Comparison of ENCODE assay signal across 9 mouse cellular contexts in the genomic region with DNA sequence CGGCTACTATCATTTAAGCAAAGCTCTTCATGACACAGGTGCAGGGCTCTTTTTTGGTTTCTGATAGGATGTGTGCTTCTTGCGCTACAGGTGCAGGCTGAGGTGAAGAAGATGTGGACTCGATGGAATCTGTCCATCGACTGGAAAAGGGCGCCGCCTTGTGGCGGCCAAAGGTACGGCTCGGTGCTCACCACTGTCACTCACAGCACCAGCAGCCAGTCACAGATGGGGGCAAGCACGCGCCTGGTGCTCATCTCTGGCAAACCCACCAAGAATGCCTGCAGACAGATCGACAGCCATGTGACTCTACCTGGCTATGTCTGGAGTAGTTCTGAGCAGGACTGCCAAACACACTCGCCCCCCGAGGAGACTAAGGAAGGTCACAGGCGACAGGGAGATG.
DNase-seq lines count a peak whose midpoint lies in the region; ATAC-seq and TF ChIP-seq lines count a peak whose summit lies in the region.
"Had no signal": no experiment of that assay in that cellular context is flagged by ENCODE, and none has a peak within 500 bp of the region (broad histone marks: within the 10 kb centered on the region; RNA-seq: fewer than 3 reads in every experiment).

No protein-coding gene starts in this region.

- H3K9ac ChIP-seq in intestine, postnatal 0 days (ENCODE audit: low read depth, low read length), result no peak overlapping the region
- H3K9ac ChIP-seq in intestine, embryonic 15.5 days, result no peak overlapping the region
- H3K9ac ChIP-seq: embryonic facial prominence, embryonic 15.5 days had no signal

- no peak overlapping the region for H3K27ac ChIP-seq in intestine, postnatal 0 days (ENCODE audit: low read depth, low read length)
- H3K27ac ChIP-seq in intestine, embryonic 15.5 days, result no peak overlapping the region
- H3K27ac ChIP-seq: embryonic facial prominence, embryonic 15.5 days had no signal

- no peaks in the 10 kb centered on the region for H3K4me1 ChIP-seq in intestine, postnatal 0 days (replicated peaks; ENCODE audit: control insufficient read depth, insufficient read depth, low read length)
- H3K4me1 ChIP-seq in intestine, embryonic 15.5 days (replicated peaks), result no peaks in the 10 kb centered on the region
- H3K4me1 ChIP-seq in G1E (ENCODE audit: insufficient read depth, low read depth, low read length), result peaks cover 2% of the 10 kb centered on the region; the same call in 1 of the 2 replicates
- H3K4me1 ChIP-seq: embryonic facial prominence, embryonic 15.5 days had no signal

- no peak overlapping the region for H3K4me2 ChIP-seq in intestine, postnatal 0 days (replicated peaks; ENCODE audit: low read depth)
- H3K4me2 ChIP-seq in intestine, embryonic 15.5 days (replicated peaks), result no peak overlapping the region
- H3K4me2 ChIP-seq: embryonic facial prominence, embryonic 15.5 days had no signal

- no peaks in the 10 kb centered on the region for H3K36me3 ChIP-seq in intestine, postnatal 0 days (ENCODE audit: control insufficient read depth, insufficient read depth)
- H3K36me3 ChIP-seq in intestine, embryonic 15.5 days, result no peaks in the 10 kb centered on the region
- no peaks in the 10 kb centered on the region for H3K36me3 ChIP-seq in G1E (replicated peaks)
- H3K36me3 ChIP-seq: embryonic facial prominence, embryonic 15.5 days had no signal

- peak; percentile 20 for DNase-seq in G1E (ENCODE audit: low spot score)
- peak; percentile 19 for DNase-seq in brain, embryonic 14.5 days (ENCODE audit: low read depth)
- DNase-seq in left cerebral cortex, postnatal 36 days (ENCODE audit: low spot score in 2 of 2), result peak; percentile 13 to 16
- peak; percentile 20 to 22 for DNase-seq in right cerebral cortex, adult 2 months (ENCODE audit: low spot score in 2 of 2)

- WGBS in intestine, postnatal 0 days, result 32% methylated on average over 15 of the region's 15 CpGs
- 35% methylated on average over 15 of the region's 15 CpGs for WGBS in intestine, embryonic 15.5 days

- TF ChIP-seq POLR2A in brain, embryonic 14.5 days (IDR thresholded peaks at IDR 0.05; ENCODE audit: borderline replicate concordance, extremely low read depth, insufficient read depth, insufficient read length, poor library complexity, severe bottlenecking), result no peak

- no peak overlapping the region for H3K4me3 ChIP-seq in intestine, postnatal 0 days (ENCODE audit: low read depth, low read length)
- no peak overlapping the region for H3K4me3 ChIP-seq in intestine, embryonic 15.5 days (replicated peaks)
- no peak overlapping the region for H3K4me3 ChIP-seq in G1E (ENCODE audit: low read depth, low read length)
- H3K4me3 ChIP-seq: embryonic facial prominence, embryonic 15.5 days had no signal

- H3K27me3 ChIP-seq in intestine, postnatal 0 days (replicated peaks; ENCODE audit: control insufficient read depth, insufficient read depth, low read length), result no peaks in the 10 kb centered on the region; the same call in 1 of the 2 replicates
- H3K27me3 ChIP-seq in intestine, embryonic 15.5 days (replicated peaks), result no peaks in the 10 kb centered on the region
- no peaks in the 10 kb centered on the region; the same call in 1 of the 2 replicates for H3K27me3 ChIP-seq in G1E (ENCODE audit: insufficient read depth, low read length)
- H3K27me3 ChIP-seq: embryonic facial prominence, embryonic 15.5 days had no signal

- ATAC-seq in intestine, postnatal 0 days, result no peak
- no peak for ATAC-seq in intestine, embryonic 15.5 days
- peak; percentile 34; the same call in 1 of the 2 replicates for ATAC-seq in G1E (ENCODE audit: extremely low read depth, insufficient number of reproducible peaks, low FRiP score, poor library complexity, severe bottlenecking)
- ATAC-seq in frontal cortex, adult (ENCODE audit: low TSS enrichment), result peak; percentile 77
- ATAC-seq in monocyte, adult 5-6 weeks (replicated peaks; ENCODE audit: insufficient number of reproducible peaks, low FRiP score, low TSS enrichment, poor library complexity, severe bottlenecking), result no peak

- peak; percentile 71 for TF ChIP-seq CTCF in intestine, postnatal 0 days (IDR thresholded peaks at IDR 0.05; ENCODE audit: low read depth)
- peak; percentile 99 for TF ChIP-seq CTCF in G1E (IDR thresholded peaks at IDR 0.05; ENCODE audit: low read depth, low read length)
- peak; percentile 68 for TF ChIP-seq CTCF in brain, embryonic 14.5 days (IDR thresholded peaks at IDR 0.05; ENCODE audit: borderline replicate concordance, extremely low read depth, insufficient read depth, insufficient read length)

- intact Hi-C loops in left cerebral cortex, postnatal 36 days (cut with DNase I), result no loop called here

- no peaks in the 10 kb centered on the region for H3K9me3 ChIP-seq in intestine, postnatal 0 days (ENCODE audit: control insufficient read depth)
- H3K9me3 ChIP-seq in intestine, embryonic 15.5 days, result no peaks in the 10 kb centered on the region
- no peaks in the 10 kb centered on the region for H3K9me3 ChIP-seq in G1E (replicated peaks)
- H3K9me3 ChIP-seq: embryonic facial prominence, embryonic 15.5 days had no signal

Comparison
In these comparisons a context has a peak if more than half of its experiments do, and no peak if none do; other contexts are left out.
1. ATAC-seq: peak in G1E (single experiment) and frontal cortex, adult (single experiment); none in intestine, postnatal 0 days (single experiment), intestine, embryonic 15.5 days (single experiment) and monocyte, adult 5-6 weeks (single experiment).
2. Peak in every context shown above with its lines, with median percentiles within 50 percentile points of each other: CTCF ChIP-seq and DNase-seq.